Mouse (Mus musculus) 3T3-L1 (cell line): ENCODE measurements around the gene 0610010K14Rik.

Experiments
- DNase-seq: peaks from one replicate; pipeline ENCODE4 v3.0.0-alpha.2; 2015; ENCODE audit warnings: low read depth, low spot score

Gene 0610010K14Rik

GRCm38 (mm10) chr11:70216103-70216502, 21.6 kb downstream of the 0610010K14Rik start:
- DNase-seq: no peak

GRCm38 (mm10) chr11:70215301-70215700, 22.4 kb downstream of the 0610010K14Rik start:
- DNase-seq: no peak

- DNase-seq: no peak
These were observed 22.9 kb downstream of the 0610010K14Rik start for GRCm38 (mm10) chr11:70214856-70215209.

GRCm38 (mm10) chr11:70214191-70214855, 23.4 kb downstream of the 0610010K14Rik start:
- DNase-seq: no peak

- no peak for DNase-seq
These were observed 24.0 kb downstream of the 0610010K14Rik start for GRCm38 (mm10) chr11:70213736-70214135.

GRCm38 (mm10) chr11:70212896-70213295, 24.8 kb downstream of the 0610010K14Rik start:
- DNase-seq: peak; percentile 90

- no peak for DNase-seq
These were observed 25.3 kb downstream of the 0610010K14Rik start, which contains the start of gene Slc16a11 for GRCm38 (mm10) chr11:70212423-70212822. Gene Slc16a11 (plus strand): TSS chr11:70212752.

- DNase-seq: no peak
These were observed 25.7 kb downstream of the 0610010K14Rik start for GRCm38 (mm10) chr11:70211972-70212371.

GRCm38 (mm10) chr11:70210681-70211080, 27.0 kb downstream of the 0610010K14Rik start:
- DNase-seq: peak; percentile 89

GRCm38 (mm10) chr11:70208778-70209388, 28.8 kb downstream of the 0610010K14Rik start:
- DNase-seq: peak; percentile 15

- DNase-seq: no peak
These were observed 30.4 kb downstream of the 0610010K14Rik start for GRCm38 (mm10) chr11:70207283-70207682.

- no peak for DNase-seq
These were observed 30.9 kb downstream of the 0610010K14Rik start for GRCm38 (mm10) chr11:70206801-70207200.

- DNase-seq: peak; percentile 92
These were observed 36.0 kb downstream of the 0610010K14Rik start for GRCm38 (mm10) chr11:70201691-70202090.

- peak; percentile 45 for DNase-seq
These were observed 37.6 kb downstream of the 0610010K14Rik start for GRCm38 (mm10) chr11:70200036-70200608.

- no peak for DNase-seq
These were observed 38.6 kb downstream of the 0610010K14Rik start for GRCm38 (mm10) chr11:70199107-70199506.

- DNase-seq: peak; percentile 99
These were observed 39.4 kb downstream of the 0610010K14Rik start for GRCm38 (mm10) chr11:70198332-70198731.

- DNase-seq: peak; percentile 83
These were observed 44.1 kb downstream of the 0610010K14Rik start for GRCm38 (mm10) chr11:70193354-70194285.

GRCm38 (mm10) chr11:70192157-70192556, 45.6 kb downstream of the 0610010K14Rik start:
- DNase-seq: peak; percentile 89

GRCm38 (mm10) chr11:70191188-70191587, 46.5 kb downstream of the 0610010K14Rik start:
- DNase-seq: peak; percentile 67

- DNase-seq: peak; percentile 96
These were observed 48.2 kb downstream of the 0610010K14Rik start for GRCm38 (mm10) chr11:70189319-70190134.
